Mouse (Mus musculus) C3H10T1/2 (cell line): ENCODE results near the gene Csad. TPM values are rescaled to one million over a fixed set of nuclear protein-coding genes. Genes with fewer than 3 reads are reported as not detected.

Experiments
- polyA plus RNA-seq, 2 experiments: library from polyadenylated mRNA; unstranded; fragments of >200 nt; fragmentation: generic; extraction: Trizol; gene quantifications; one replicate each; pipeline ENCODE4 v1.2.1; 2012; ENCODE audit warnings: missing spikeins in 2 of 2

Gene Csad
- polyA plus RNA-seq: 100 to 1,000 TPM in 1 of 2 experiments, 10 to 100 TPM in 1; 22.5 to 249 TPM

DNA sequence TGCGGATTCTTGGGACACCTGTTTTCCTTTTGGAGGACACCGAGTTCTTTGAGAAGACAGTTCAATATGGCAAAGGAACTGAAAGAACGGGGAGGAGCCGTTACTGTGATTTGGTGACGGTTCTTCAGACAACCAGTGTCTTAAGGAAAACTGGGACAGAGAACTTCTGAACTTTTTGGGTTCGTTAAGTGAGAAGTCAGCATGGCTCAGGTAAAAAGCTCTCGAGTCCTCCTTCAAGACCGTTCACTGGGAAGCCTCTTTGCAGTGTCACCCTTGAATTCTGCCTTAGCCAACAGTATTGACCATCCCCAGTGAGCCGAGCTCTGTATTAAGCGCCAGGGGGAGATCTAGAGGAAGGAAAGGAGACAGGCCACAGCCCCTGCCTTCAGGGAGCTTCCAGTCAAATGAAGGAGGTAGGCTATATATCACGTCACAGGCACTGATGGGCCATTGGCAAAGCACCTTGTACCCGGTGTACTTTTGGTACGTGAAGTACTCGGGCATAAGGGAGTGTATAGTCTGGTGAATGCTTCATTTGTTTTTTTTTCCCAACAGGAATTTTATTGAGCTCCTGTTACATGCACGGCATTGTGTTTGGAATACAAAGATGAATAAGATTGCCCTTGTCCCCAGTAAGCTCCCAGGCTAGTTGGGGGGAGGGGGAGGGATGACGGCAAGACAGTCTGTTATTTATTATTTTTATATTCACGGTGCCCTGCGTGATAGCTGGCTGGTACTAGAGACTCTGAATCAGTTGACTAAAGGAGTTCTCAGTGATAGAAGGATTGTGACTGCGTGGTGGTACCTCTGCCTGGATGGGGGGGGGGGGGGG is at the start of gene Csad:
TSS of gene Csad (minus strand) at position 51 of the 832 bp plus-strand sequence.

DNA sequence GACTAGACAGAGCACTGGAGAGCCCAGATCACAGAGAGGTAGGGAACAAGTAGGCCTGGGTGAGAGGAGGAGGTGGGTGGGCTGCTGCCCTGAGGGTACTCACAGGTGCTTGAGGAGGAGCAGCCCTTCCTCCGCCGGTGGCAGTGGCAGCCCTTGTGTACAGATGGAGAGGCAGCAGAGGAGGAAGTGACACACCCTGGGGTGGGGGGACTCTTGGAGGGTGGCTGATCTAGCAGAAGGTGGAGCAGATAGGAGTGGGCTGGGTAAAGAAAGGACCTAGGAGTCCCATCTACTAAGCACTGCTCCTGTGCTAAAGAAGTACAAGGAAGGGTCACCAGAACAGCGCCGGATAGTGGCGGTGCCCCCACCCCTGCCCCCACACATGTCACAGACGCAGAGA is 27.2 kb upstream of the Csad start, which contains the start of gene Itgb7:
TSS of gene Itgb7 (minus strand) at position 197 of the 400 bp plus-strand sequence.

DNA sequence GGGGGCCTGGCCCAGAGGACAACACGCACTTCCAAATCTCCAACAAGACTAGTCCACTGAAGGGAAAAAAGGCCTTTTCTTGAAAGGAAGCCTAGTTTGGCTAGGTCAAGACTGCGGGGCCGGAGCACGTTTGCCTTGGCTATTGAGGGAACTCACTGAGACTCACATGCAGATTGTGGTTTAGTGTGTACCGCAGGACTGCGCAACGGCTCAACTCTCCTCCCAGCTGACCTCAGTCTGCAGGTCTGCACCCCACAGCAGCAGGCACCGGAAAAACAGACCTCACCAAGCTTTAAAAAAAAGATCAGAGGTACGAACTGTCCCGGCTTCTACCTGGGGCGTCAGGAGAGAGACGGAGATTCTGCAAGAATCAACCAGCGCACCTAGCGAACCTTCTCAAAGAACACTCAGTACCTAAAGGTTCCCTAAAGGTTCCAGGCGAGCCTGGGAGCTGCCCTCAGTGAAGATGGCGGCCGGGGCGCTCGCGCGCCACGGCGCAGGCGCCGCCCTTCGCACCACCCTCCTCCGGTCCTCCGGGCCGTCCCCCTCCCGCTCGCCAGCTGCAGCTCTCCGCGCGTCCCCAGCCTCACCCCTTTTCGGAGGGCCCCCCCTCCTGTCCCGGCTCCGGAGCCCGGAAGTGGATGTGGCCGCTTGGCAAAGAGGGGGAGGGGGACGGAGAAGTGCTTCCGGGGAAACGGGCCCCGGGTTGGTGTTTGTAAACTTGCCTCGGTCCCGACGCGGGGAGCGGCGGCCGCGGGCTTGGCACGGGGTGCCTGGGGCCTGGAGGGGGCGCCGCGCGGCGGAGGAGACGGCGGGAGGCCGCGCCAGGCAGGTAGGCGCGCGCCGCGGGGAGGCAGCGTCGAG is 1.3 kb downstream of the Csad start, which contains the start of gene Zfp740:
TSS of gene Zfp740 (plus strand) at position 279 of the 864 bp plus-strand sequence.

DNA sequence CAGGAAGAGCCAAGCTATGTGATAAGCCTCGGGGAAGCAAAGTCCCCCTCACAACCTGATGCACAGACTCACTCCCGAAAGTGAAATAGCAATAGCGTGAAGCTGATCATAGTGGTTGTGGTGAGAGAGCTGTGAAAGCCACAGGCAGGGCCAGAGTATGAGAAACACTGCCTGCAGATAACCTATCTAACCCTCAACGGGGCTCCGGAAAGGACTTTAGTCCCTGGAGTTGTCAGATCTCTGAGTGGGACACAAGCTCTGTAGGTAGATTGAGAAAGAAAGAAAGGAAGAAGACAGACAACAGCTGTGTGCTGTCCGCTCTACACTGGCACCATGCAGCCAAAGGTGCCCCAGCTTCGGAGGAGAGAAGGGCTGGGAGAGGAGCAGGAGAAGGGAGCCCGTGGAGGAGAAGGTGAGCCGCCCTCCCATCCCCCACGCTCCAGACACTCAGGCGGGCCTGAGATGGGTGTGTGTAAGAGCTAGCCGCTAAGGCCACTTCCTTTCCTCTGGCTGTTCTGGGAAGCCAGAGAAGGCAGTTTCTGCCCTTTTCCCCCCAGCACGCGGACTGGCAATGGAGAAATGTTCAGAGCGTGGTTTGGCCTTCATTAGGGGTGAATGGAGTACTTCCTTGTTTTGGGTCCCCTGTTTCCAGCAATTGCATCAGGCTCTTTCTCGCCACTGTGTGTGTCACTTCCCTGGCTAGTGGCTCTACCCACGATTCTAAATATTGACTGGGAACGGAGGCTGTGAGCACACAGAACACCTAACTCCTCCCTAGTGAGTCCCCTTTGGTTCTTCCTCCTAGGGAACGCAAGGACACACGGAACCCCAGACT is 54.0 kb downstream of the Csad start, which contains the start of gene Soat2:
TSS of gene Soat2 (plus strand) at position 226 of the 835 bp plus-strand sequence.

DNA sequence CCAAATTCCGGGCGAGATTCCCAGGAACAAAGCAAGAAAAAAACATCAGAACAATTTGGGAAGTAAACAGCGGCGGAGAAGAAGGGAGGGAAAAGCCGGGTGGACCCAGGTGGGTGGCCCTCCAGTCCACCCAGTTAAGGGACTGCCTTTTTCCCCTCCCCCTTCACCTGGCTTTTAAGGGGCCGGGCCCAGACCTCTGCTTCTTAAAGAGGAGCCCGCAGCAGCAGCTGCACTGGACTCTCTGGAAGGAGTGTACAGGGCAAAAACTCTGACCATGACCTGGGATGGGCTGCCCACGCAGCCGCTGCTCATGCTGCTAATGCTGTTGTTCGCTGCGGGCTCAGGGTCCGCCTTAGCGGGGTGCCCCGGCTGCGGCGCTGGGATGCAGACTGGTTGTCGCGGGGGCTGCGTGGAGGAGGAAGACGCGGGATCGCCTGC is 60.2 kb downstream of the Csad start, which contains the start of gene Igfbp6:
TSS of gene Igfbp6 (plus strand) at position 89 of the 438 bp plus-strand sequence.

DNA sequence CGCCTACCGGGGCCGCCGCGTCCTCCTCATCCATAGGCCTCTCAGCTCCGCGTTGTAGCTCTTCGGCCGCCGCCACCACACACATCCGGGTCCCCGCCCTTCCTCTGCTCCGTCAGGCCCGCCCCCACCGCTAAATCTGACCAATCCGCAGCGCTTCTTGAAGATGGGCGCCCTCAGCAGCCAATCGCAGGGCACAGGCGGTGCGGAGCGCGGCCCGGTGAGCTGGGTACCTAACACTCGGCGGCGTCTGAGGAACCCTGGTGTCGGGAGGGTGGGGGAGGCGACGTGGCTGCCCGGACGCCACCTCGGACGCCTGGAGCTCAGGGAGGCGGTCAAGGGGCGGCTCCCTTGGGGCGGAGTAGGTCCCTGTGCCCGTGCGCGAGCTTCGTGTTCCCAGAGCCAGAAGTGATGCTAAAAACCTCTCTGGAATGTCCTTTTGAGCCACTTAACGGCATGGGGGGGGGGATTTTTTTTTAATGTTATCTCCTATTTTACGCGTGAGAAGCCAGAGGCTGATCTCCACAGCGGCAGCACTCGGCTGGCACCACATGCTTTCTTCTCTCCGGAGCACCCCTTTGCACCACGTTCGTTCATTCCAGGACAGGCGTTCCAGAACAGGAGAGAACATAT is 68.3 kb downstream of the Csad start, which contains the start of gene Spryd3:
TSS of gene Spryd3 (minus strand) at position 106 of the 630 bp plus-strand sequence.

Other genes starting within 250 kb of the Csad start
- gene Krt8, start 200.2 kb downstream of the Csad start, polyA plus RNA-seq: under 1 TPM; 0.39 to 0.44 TPM
- gene Krt18, start 176.5 kb downstream of the Csad start, polyA plus RNA-seq: under 1 TPM in 1 of 2 experiments, not detected in 1; 0.02 TPM
- gene Eif4b, start 131.0 kb downstream of the Csad start, polyA plus RNA-seq: 100 to 1,000 TPM; 147 to 289 TPM
- 100 to 1,000 TPM; 101 to 364 TPM for gene Tns2, start 104.3 kb downstream of the Csad start, polyA plus RNA-seq
- 10 to 100 TPM; 36.8 to 50.9 TPM for gene Spryd3, start 68.5 kb downstream of the Csad start, polyA plus RNA-seq
- gene Igfbp6, start 60.4 kb downstream of the Csad start, polyA plus RNA-seq: 10 to 100 TPM; 11.1 to 12.6 TPM
- gene Soat2, start 54.2 kb downstream of the Csad start, polyA plus RNA-seq: under 1 TPM; 0.05 to 0.31 TPM
- gene Zfp740, start 1.5 kb downstream of the Csad start, polyA plus RNA-seq: 10 to 100 TPM in 1 of 2 experiments, 1 to 10 TPM in 1; 9.8 to 56.6 TPM
- gene Itgb7, start 27.2 kb upstream of the Csad start, polyA plus RNA-seq: 100 to 1,000 TPM in 1 of 2 experiments, 1 to 10 TPM in 1; 4.6 to 133 TPM
- gene Rarg, start 52.8 kb upstream of the Csad start, polyA plus RNA-seq: 100 to 1,000 TPM; 110 to 187 TPM
- under 1 TPM in 1 of 2 experiments, not detected in 1; 0.11 TPM for gene Gm9918, start 65.8 kb upstream of the Csad start, polyA plus RNA-seq
- gene Mfsd5, start 74.7 kb upstream of the Csad start, polyA plus RNA-seq: 100 to 1,000 TPM in 1 of 2 experiments, 10 to 100 TPM in 1; 92.5 to 106 TPM
- gene Espl1, start 91.5 kb upstream of the Csad start, polyA plus RNA-seq: 10 to 100 TPM; 21.0 to 35.6 TPM
- 100 to 1,000 TPM; 724 to 828 TPM for gene Pfdn5, start 121.4 kb upstream of the Csad start, polyA plus RNA-seq
- 100 to 1,000 TPM; 115 to 233 TPM for gene Myg1, start 127.0 kb upstream of the Csad start, polyA plus RNA-seq
- gene Aaas, start 146.0 kb upstream of the Csad start, polyA plus RNA-seq: 100 to 1,000 TPM in 1 of 2 experiments, 10 to 100 TPM in 1; 78.8 to 232 TPM
- under 1 TPM; 0.02 to 0.09 TPM for gene Sp7, start 162.5 kb upstream of the Csad start, polyA plus RNA-seq
- 10 to 100 TPM in 1 of 2 experiments, 1 to 10 TPM in 1; 1.2 to 10.6 TPM for gene Sp1, start 201.4 kb upstream of the Csad start, polyA plus RNA-seq
- gene Amhr2, start 240.6 kb upstream of the Csad start, polyA plus RNA-seq: under 1 TPM; 0.02 to 0.65 TPM